Mouse (Mus musculus) heart, embryonic 15.5 days (tissue): Measurements from ENCODE around the gene Tbxas1. TPM values are rescaled to one million over a fixed set of nuclear protein-coding genes. Genes with fewer than 3 reads are reported as not detected.
A peak's percentile ranks its signal among the peaks of the same experiment; 100 is the strongest.

ENCODE experiments used
- ATAC-seq: fragments of 200-750 bp; cut with Nextera tagmentation; replicated peaks from 2 replicates; pipeline ENCODE4 v1.8.0; 2017; ENCODE audit warnings: low read depth, moderate TSS enrichment; ENCODE audit not compliant: insufficient number of reproducible peaks, insufficient read depth, low FRiP score
- H3K27ac ChIP-seq: fragments of 300-500 bp; sonication (generic); 2 replicates; pipeline ENCODE4 v1.5.1; 2015; ENCODE audit warnings: mild to moderate bottlenecking, inconsistent platforms
- H3K27me3 ChIP-seq: fragments of 300-500 bp; sonication (generic); 2 replicates; pipeline ENCODE4 v1.6.1; 2015; ENCODE audit warnings: inconsistent platforms
- H3K36me3 ChIP-seq: fragments of 300-500 bp; sonication (generic); 2 replicates; pipeline ENCODE4 v1.6.1; 2015; ENCODE audit warnings: mild to moderate bottlenecking, inconsistent platforms
- H3K4me1 ChIP-seq: fragments of 300-500 bp; sonication (generic); replicated peaks from 2 replicates; pipeline ENCODE4 v1.6.1; 2015; ENCODE audit warnings: inconsistent platforms
- H3K4me2 ChIP-seq: fragments of 300-500 bp; sonication (generic); 2 replicates; pipeline ENCODE4 v1.6.1; 2015; ENCODE audit warnings: inconsistent platforms, mild to moderate bottlenecking, moderate library complexity
- H3K4me3 ChIP-seq: fragments of 300-500 bp; sonication (generic); 2 replicates; pipeline ENCODE4 v1.5.1; 2015; ENCODE audit warnings: mild to moderate bottlenecking, inconsistent platforms
- H3K9ac ChIP-seq: fragments of 300-500 bp; sonication (generic); 2 replicates; pipeline ENCODE4 v1.6.1; 2015; ENCODE audit warnings: mild to moderate bottlenecking, inconsistent platforms
- H3K9me3 ChIP-seq: fragments of 300-500 bp; sonication (generic); replicated peaks from 2 replicates; pipeline ENCODE4 v1.6.1; 2016; ENCODE audit warnings: inconsistent platforms
- WGBS: fragments of 180-500 bp; shearing (Covaris S2); methylation state at CpG from one replicate; pipeline ENCODE4 v1.1.7; 2015; ENCODE audit warnings: mixed read lengths; 5-methylcytosine and 5-hydroxymethylcytosine counted together
- polyA plus RNA-seq: library from polyadenylated mRNA; unstranded; fragments of >200 nt; fragmentation: Nextera tagmentation; extraction: Ambion mirVana; gene quantifications from 2 replicates; pipeline ENCODE4 v1.2.1, GENCODE M21; 2015

Gene Tbxas1
- polyA plus RNA-seq, 1 experiment from 2014 or later = 1.5 TPM

- H3K36me3 ChIP-seq = no peaks in the 10 kb centered on the region
- H3K9ac ChIP-seq = no peak overlapping the region
- ATAC-seq = no peak
- peaks cover 19% of the 10 kb centered on the region for H3K4me1 ChIP-seq
- H3K9me3 ChIP-seq = no peaks in the 10 kb centered on the region
- no peaks in the 10 kb centered on the region for H3K27me3 ChIP-seq
- H3K4me2 ChIP-seq = no peak overlapping the region
- H3K4me3 ChIP-seq = no peak overlapping the region
- H3K27ac ChIP-seq = no peak overlapping the region
- WGBS = 87% methylated on average over 4 of the region's 4 CpGs
Measured at GRCm38 (mm10) chr6:38947282-38947681, 72.1 kb downstream of the Tbxas1 start.

- Histone ChIP-seq H3K9me3 (no peaks in the 10 kb centered on the region), H3K27ac (peak overlapping the region; percentile 69), H3K27me3 (no peaks in the 10 kb centered on the region), H3K4me3 (no peak overlapping the region), H3K4me1 (peaks cover 19% of the 10 kb centered on the region), H3K9ac (no peak overlapping the region), H3K36me3 (no peaks in the 10 kb centered on the region), H3K4me2 (peak overlapping the region; percentile 24; the same call in 1 of the 2 replicates)
- WGBS = 18% methylated on average over 5 of the region's 5 CpGs
- ATAC-seq = 0 out of 2 replicates have a peak, but pooled peaks have one; percentile 62
Measured at GRCm38 (mm10) chr6:38949683-38950161, 74.5 kb downstream of the Tbxas1 start.

- no peaks in the 10 kb centered on the region for H3K27me3 ChIP-seq
- no peak overlapping the region for H3K4me3 ChIP-seq
- H3K9me3 ChIP-seq = no peaks in the 10 kb centered on the region
- peak overlapping the region; percentile 69 for H3K27ac ChIP-seq
- peaks cover 19% of the 10 kb centered on the region for H3K4me1 ChIP-seq
- H3K4me2 ChIP-seq = peak overlapping the region; percentile 24; the same call in 1 of the 2 replicates
- 7% methylated on average over 4 of the region's 4 CpGs for WGBS
- no peak overlapping the region for H3K9ac ChIP-seq
- ATAC-seq = no peak
- H3K36me3 ChIP-seq = no peaks in the 10 kb centered on the region
Measured at GRCm38 (mm10) chr6:38950341-38950740, 75.1 kb downstream of the Tbxas1 start.

- no peak overlapping the region for H3K4me3 ChIP-seq
- no peaks in the 10 kb centered on the region for H3K9me3 ChIP-seq
- no peak overlapping the region for H3K4me2 ChIP-seq
- no peak overlapping the region for H3K9ac ChIP-seq
- 66% methylated on average over 3 of the region's 3 CpGs for WGBS
- no peak for ATAC-seq
- peaks cover 19% of the 10 kb centered on the region for H3K4me1 ChIP-seq
- no peak overlapping the region for H3K27ac ChIP-seq
- no peaks in the 10 kb centered on the region for H3K27me3 ChIP-seq
- no peaks in the 10 kb centered on the region for H3K36me3 ChIP-seq
Measured at GRCm38 (mm10) chr6:38950838-38951237, 75.6 kb downstream of the Tbxas1 start.

- ATAC-seq = no peak
- Histone ChIP-seq H3K9me3 (no peaks in the 10 kb centered on the region), H3K4me1 (peaks cover 22% of the 10 kb centered on the region), H3K4me2 (no peak overlapping the region), H3K27ac (no peak overlapping the region), H3K9ac (no peak overlapping the region), H3K4me3 (no peak overlapping the region), H3K36me3 (no peaks in the 10 kb centered on the region), H3K27me3 (no peaks in the 10 kb centered on the region)
- 47% methylated on average over 2 of the region's 2 CpGs for WGBS
Measured at GRCm38 (mm10) chr6:38956641-38957040, 81.4 kb downstream of the Tbxas1 start.

- 64% methylated on average over 5 of the region's 5 CpGs for WGBS
- no peaks in the 10 kb centered on the region for H3K27me3 ChIP-seq
- no peaks in the 10 kb centered on the region for H3K9me3 ChIP-seq
- H3K36me3 ChIP-seq = no peaks in the 10 kb centered on the region
- no peak for ATAC-seq
- H3K4me3 ChIP-seq = no peak overlapping the region
- no peak overlapping the region for H3K4me2 ChIP-seq
- H3K4me1 ChIP-seq = peaks cover 22% of the 10 kb centered on the region
- no peak overlapping the region for H3K27ac ChIP-seq
- no peak overlapping the region for H3K9ac ChIP-seq
Measured at GRCm38 (mm10) chr6:38957246-38957645, 82.0 kb downstream of the Tbxas1 start.

GRCm38 (mm10) chr6:38959502-38959901 lies 84.3 kb downstream of the Tbxas1 start:
- no peaks in the 10 kb centered on the region for H3K27me3 ChIP-seq
- no peaks in the 10 kb centered on the region for H3K9me3 ChIP-seq
- no peak for ATAC-seq
- H3K4me3 ChIP-seq = no peak overlapping the region
- no peaks in the 10 kb centered on the region for H3K36me3 ChIP-seq
- no peak overlapping the region for H3K4me2 ChIP-seq
- H3K4me1 ChIP-seq = peaks cover 22% of the 10 kb centered on the region
- H3K9ac ChIP-seq = no peak overlapping the region
- H3K27ac ChIP-seq = no peak overlapping the region
- 89% methylated on average over 9 of the region's 9 CpGs for WGBS

- Histone ChIP-seq H3K4me2 (no peak overlapping the region), H3K36me3 (no peaks in the 10 kb centered on the region), H3K9me3 (no peaks in the 10 kb centered on the region), H3K9ac (no peak overlapping the region), H3K27me3 (no peaks in the 10 kb centered on the region), H3K4me3 (no peak overlapping the region), H3K4me1 (peaks cover 22% of the 10 kb centered on the region), H3K27ac (peak overlapping the region; percentile 69)
- WGBS = 56% methylated on average over 3 of the region's 3 CpGs
- no peak for ATAC-seq
Measured at GRCm38 (mm10) chr6:38960367-38960766, 85.2 kb downstream of the Tbxas1 start.

- no peaks in the 10 kb centered on the region for H3K36me3 ChIP-seq
- no peak overlapping the region for H3K9ac ChIP-seq
- peak overlapping the region; percentile 69 for H3K27ac ChIP-seq
- H3K27me3 ChIP-seq = no peaks in the 10 kb centered on the region
- 48% methylated on average over 12 of the region's 12 CpGs for WGBS
- H3K9me3 ChIP-seq = no peaks in the 10 kb centered on the region
- 0 out of 2 replicates have a peak overlapping the region, but pooled peaks have one; percentile 18 for H3K4me2 ChIP-seq
- peaks cover 22% of the 10 kb centered on the region for H3K4me1 ChIP-seq
- no peak overlapping the region for H3K4me3 ChIP-seq
- peak; percentile 83 for ATAC-seq
Measured at GRCm38 (mm10) chr6:38960791-38961426, 85.7 kb downstream of the Tbxas1 start.

GRCm38 (mm10) chr6:38961427-38962033 lies 86.3 kb downstream of the Tbxas1 start:
- Histone ChIP-seq H3K27me3 (no peaks in the 10 kb centered on the region), H3K4me2 (0 out of 2 replicates have a peak overlapping the region, but pooled peaks have one; percentile 18), H3K4me1 (peaks cover 22% of the 10 kb centered on the region), H3K4me3 (no peak overlapping the region), H3K36me3 (no peaks in the 10 kb centered on the region), H3K9ac (no peak overlapping the region), H3K9me3 (no peaks in the 10 kb centered on the region), H3K27ac (peak overlapping the region; percentile 69)
- no peak for ATAC-seq
- WGBS = 51% methylated on average over 8 of the region's 8 CpGs

- 88% methylated on average over 5 of the region's 5 CpGs for WGBS
- no peaks in the 10 kb centered on the region for H3K27me3 ChIP-seq
- ATAC-seq = no peak
Measured at GRCm38 (mm10) chr6:38966839-38967238, 91.6 kb downstream of the Tbxas1 start.

More at GRCm38 (mm10) chr6:38966839-38967238, 91.6 kb downstream of the Tbxas1 start:
- H3K27ac ChIP-seq = no peak overlapping the region
- no peak overlapping the region for H3K9ac ChIP-seq
- H3K9me3 ChIP-seq = no peaks in the 10 kb centered on the region
- H3K36me3 ChIP-seq = no peaks in the 10 kb centered on the region
- no peaks in the 10 kb centered on the region for H3K4me1 ChIP-seq
- H3K4me2 ChIP-seq = no peak overlapping the region
- no peak overlapping the region for H3K4me3 ChIP-seq
